Mouse (Mus musculus): ENCODE measurements at regions not wholly inside any gene's neighbourhood (a gene's known extent, or its start where the extent isn't known, plus 50 kb on each side); places are given as distances from the start of the nearest gene placed in this dataset.
A peak's percentile ranks its signal among the peaks of the same experiment; 100 is the strongest.

DNA sequence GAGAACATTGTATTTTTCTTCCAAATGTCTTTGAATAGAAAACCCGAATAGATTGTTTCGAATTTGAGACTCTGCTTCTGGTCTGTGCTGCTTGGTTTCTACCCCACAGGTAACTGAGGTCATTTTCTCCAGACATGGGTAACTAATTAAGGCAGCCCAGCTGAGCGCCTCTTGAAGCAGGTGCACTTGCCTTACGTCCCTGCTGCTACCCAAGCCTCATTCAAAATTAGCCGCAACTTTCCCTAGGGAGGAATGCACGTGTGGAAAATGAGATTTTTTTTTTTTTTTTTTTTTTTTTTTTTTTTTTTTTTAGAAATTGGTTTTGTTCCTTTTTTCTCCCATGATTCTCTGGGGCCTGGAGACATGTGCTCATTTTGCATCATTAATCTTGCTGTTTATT, 245.1 kb downstream of the Slc30a10 start:
- no peak for DNase-seq (ENCODE audit: low spot score in 2 of 2)

DNA sequence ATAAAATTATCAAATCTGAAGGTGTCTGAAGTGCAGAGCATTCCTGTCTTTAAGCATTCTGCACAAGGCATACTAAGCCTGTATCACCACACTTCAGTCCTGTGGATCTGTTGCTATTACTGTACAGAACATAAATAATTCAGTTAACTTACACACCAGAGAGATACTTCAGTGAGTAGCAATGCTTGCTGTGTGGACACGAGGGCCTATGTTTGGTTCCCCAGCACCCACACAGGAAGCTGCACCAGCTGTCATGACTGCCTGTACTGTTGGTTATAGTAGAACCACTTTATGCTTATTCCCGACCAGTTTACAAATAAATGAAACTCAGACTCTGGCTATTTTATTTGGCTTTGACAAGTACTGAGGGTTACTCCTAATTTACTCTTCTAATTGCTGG, 271.7 kb downstream of the Slc30a10 start:
- no peak for DNase-seq (ENCODE audit: low spot score in 2 of 2)

DNA sequence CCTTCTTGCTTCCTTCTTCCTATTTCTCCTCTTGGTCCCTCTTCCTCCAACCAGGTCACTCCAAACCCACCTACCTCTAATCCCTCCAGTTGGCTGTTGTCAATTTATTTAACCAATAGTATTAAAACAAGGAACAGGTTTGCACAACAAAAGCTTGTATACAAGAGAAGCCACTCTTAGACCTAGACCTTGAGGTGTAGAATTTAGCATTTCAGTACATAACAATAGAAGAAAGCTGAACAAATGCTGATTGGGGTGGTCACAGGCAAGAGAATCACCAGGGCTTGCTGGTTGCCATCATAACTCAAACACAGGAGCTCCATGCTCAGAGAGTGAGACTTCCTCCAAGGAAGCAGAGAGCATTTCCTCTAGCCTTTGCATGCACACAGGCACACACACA, 272.2 kb downstream of the Slc30a10 start:
- no peak for DNase-seq (ENCODE audit: low spot score in 2 of 2)

DNA sequence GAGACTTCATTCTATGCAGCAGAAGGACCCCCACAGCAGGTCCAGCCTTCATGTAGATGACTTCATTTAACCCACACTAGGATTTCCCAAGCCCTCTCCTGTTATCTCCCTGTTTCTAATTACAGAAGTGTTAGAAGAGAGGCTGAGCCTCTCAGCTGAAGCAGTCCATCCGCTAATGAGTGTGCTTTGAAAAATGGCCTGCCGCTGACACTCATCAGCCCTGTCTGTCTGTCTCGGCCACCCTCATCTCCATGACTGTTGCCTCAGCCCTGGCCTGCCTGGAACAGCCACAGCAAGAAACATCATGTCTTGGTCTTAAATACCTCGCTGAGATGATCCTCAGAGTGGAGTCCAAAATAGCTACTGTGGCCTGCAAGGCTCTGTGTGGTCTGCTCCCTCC, 273.1 kb downstream of the Slc30a10 start:
- no peak for DNase-seq (ENCODE audit: low spot score in 2 of 2)

DNA sequence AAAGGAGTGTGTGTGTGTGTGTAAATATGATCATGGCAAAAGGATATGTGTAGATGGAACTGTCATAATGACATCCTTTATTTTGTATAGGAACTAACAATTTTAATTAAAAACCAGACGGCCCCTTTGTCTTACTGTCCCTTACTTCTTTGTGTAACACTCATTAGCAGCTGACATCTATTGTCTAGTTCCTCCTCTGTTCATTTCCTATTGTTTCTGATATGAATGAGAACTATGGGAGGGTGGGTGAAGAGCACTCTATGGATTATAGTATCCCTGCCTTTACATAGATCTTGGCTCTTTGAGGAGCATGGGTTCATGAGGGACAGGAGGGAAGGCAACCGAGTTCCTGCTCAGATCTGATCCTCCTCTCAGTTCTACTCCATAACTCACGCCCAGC, 273.8 kb downstream of the Slc30a10 start:
- no peak for DNase-seq (ENCODE audit: low spot score in 2 of 2)

DNA sequence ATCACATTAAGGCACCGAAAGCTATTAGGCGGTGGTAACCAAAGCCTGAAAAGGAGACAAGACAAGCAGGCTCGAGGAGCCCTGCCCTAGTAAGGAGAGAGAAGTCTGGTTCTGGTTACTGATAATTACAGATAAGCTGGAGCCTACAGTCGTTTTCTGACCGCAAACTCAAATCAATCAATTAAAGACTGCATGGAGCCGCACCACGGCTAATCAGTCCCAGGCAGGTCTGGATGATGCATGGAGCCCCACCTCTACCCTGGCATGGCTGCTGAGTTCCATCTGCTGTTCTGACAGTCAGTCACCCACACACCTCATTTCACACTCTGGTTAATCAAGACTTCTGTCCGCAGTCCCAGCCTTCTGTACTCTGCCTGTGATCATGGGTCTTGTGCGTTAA, 276.4 kb downstream of the Slc30a10 start:
- DNase-seq (ENCODE audit: low spot score in 2 of 2): no peak

DNA sequence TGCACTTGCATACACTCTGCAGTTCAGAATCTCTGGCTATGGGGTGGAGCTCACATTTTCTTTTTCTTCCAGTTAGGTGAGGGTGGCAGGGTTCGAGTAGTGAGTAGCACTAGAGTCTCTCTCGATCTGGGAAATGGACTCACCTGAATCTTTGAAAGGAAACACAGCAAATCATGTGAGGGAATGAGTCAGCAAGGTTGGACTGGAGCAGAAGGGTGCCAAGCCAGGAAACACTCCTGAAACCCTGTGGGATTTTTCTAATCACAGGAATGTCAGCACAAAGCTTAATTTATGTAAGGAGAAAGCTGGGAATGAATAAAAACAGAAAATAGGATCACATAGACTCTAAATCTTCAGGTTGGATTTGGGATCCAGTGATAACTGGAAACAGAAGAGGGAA, 282.1 kb downstream of the Slc30a10 start:
- DNase-seq (ENCODE audit: low spot score in 2 of 2): no peak

DNA sequence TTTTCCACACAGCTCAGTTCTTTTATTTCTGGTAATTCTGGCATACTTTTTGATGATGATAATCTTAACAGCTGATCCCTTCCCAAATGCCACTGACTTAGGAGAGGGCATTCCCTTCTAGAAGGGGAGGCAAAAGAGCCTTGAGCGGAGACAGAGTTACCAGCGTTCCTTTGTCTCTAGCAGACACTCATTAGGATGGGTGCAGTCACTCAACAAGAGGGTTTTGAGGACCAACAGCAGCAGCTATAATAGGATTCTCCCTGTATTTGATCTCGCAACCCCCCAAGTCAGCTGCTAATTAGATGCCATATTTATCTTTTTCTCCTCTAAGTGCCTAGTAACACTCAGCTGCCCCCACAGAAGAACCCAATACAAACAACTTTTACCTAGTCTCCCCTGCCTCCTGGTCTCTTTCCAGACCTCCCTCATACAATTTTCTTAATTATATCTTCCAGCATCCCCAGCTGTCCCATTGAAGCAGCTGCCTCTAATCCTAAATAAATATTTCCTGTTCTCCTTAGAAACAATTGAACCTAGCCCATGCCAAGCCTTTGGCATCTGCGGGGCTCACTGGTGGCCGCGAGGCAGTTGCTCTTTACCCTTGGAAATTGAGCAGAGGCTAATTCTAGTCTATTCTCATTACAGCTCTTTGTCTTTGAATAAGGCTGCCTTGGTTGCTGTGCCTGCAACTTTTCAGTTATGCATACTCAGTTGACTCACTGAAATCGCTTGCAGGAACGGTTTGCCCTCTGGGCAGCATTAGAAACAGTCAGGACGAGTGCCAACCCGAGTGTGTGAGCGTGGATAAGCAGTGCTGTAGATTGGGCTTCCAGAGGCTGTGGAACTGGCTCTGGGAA, 286.6 kb downstream of the Slc30a10 start:
- DNase-seq (ENCODE audit: low spot score in 2 of 2): no peak

DNA sequence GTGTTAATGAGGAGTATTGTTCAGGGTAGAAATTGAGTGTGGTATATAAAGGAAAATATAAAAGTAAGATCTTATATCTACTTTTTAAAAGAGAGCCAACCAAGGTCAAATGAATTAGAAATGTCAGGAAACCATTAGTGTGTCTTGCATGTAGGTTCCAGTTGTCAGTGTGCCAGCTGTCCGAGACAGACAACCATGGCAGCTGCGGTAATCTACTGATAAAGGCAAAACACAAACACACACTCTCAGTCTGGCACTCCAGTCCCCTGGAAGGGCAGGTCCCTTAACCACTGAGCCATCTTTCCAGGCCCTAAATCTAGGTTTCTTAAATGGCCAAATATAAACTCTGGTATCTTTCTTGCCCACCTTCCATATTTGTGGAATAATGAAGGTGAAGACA, 294.6 kb downstream of the Slc30a10 start:
- DNase-seq (ENCODE audit: low spot score in 2 of 2): no peak

DNA sequence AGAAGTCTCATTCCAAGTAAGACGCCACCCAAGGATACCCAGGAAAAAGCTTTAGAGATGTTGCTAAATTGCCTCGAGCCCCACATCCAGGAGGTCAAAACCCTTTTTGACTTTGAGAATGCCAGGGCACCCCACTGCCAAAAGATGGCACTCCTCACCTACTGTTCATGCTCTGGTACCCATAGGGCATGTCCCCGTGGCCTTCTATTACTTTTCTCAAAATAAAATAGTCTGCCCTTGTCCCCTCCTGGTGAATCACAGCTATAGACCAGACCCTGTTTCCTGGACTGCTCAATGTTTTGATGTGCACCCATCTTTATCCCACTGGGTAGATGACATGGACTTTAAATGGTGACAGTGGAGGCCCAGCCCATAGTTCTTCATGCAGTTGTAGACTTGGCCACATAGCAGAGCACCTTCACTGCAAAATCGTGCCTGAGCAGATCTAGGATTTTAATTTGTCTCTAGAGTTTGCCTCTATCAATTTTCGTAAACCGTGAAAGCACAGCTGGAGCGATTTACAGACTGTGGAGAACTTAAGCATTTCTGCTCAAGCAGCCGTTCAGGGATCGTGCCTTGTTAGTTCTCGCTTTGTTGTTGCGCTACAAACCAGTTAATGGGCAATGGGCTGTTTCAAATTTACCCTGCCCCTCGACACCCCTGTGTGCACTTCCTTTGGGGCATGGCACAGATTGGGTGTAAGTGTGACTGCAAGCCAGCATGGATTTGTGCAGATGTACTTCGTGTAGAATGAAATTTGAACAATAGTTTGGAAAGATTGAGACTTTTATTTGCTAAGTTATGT, 300.0 kb downstream of the Slc30a10 start:
- peak in 1 of 2 experiments; percentile 20 for DNase-seq (ENCODE audit: low spot score in 2 of 2)

DNA sequence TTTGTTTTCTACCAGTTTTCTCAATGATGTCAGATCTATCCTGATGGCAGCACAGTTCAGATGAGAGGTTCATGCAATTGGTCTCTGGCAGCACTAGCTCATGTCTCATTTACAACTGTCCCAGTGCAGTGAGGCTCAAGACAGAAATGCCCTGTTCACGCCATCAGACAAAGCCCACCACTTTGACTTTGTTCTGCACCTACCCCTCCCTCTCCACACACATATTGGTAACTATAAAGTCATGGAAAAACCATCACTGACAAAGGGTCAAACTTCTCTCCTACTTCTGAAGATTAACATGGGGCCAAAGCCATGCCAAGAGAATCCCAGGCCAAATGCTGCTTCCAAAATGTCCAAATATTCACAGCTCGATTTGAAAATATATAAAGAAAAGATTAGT, 302.7 kb downstream of the Slc30a10 start:
- DNase-seq (ENCODE audit: low spot score in 2 of 2): no peak

DNA sequence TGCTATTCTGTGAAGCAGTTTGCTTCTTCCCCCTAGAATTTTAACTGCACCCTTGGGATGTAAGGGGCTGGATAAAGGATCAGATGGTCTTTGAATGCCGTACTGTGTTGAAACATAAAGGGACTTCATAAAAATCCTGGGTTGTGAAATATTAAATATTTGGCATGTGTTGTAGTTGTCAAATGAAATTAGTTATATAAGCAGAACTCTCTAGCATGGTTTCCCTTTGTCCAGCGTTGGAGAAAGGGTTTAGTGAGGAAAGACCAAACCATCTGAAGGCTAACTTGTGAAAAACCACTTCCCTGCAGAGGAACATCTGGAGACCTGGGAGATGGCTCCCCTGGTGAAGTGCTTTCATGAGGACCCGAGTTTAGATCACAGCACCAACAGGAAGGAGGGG, 319.6 kb downstream of the Slc30a10 start:
- no peak for DNase-seq (ENCODE audit: low spot score in 2 of 2)

DNA sequence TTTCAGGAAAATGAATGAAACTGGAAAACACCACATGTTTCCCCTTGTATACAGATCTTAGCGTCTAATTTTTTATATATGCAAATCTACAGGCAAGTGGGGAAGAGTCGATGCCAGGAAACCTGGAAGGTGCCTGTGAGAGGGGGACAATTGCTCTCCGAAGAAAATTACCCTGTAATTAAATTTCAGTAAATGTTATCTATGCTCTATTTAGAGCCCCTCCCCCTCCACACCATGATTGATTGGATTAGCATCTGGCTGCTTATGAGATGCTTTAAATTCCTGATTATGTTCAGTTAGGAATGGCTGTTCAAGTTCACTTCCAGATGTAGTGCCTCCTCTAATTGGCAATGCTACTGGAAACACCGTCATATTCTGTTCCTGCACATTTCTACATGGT, 325.0 kb downstream of the Slc30a10 start:
- DNase-seq (ENCODE audit: low spot score in 2 of 2): no peak

DNA sequence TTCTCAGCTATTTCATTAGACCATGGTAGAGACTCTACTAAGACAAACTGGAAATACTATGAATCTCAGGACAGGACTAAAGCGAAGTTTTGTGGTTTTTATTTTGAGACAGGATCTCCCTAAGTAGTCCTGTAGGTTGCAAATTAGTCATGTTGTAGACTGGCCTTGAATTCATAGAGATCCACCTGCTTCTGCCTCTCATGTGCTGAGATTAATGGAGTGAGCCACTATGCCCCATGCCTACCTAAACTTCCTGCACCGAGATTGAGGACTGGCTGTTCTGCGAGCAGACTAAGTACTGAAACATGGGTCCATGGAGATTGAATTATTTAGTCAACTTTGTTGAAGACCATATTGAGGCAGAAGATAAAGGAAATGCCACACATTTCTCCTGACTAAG, 315.0 kb downstream of the Lyplal1 start:
- DNase-seq (ENCODE audit: low spot score in 2 of 2): no peak

DNA sequence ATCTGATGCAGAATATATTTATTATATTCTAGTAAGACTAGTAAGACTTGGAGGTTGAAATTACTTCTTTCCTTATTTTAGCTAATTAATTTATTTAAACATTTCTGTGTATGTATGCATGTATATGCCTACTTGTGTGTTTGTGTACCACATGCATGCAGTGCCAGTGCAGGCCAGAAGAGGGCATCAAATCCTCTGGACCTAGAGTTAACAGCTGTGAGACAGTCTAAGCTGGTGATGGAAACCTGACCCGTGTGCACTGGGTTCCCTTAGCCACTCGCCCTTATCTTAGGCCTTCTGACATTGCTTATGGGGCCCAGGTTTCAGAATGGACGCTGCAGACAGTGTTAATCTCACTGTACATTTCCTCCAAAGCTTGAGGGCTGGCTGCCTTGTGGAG, 302.2 kb downstream of the Lyplal1 start:
- no peak for DNase-seq (ENCODE audit: low spot score in 2 of 2)

DNA sequence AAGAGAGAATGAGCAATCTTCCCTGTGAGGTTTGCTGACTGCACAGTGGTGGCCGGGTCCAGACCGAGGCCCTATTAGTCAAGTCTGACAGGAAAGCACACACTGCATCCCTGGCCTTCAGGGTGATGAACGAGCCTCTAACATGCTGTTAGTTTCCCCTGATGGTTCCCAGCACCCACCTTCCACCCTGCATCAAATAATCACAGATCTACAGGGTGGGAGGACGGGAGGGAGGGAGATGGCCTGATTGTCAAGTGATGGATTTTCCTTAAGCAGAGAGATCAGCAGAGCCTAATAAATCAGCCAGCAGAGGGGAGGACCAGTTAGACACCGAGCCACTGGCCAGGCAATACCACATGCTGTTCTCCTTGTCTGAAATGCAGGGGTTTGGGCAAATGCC, 298.1 kb downstream of the Lyplal1 start:
- DNase-seq (ENCODE audit: low spot score in 2 of 2): no peak

DNA sequence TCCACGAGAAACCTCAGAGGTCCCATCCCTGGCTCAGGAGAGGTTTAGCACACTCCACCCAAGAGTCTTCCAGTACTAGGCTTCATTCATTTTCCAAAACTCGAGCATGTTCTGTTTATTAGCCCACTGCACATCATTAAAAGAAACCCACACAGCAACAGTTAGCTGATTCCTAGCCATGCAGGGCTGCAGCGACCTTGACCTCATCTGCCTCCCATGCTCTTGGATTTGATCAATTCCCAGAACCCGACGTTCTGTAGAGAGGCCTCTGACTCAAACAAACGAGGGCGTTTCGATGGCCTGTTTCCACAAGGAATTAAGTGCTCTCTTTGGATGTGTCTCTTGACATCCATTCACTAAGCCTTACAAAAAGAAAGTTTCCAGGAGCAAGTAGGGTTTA, 294.9 kb downstream of the Lyplal1 start:
- DNase-seq (ENCODE audit: low spot score in 2 of 2): peak; percentile 38 to 61

DNA sequence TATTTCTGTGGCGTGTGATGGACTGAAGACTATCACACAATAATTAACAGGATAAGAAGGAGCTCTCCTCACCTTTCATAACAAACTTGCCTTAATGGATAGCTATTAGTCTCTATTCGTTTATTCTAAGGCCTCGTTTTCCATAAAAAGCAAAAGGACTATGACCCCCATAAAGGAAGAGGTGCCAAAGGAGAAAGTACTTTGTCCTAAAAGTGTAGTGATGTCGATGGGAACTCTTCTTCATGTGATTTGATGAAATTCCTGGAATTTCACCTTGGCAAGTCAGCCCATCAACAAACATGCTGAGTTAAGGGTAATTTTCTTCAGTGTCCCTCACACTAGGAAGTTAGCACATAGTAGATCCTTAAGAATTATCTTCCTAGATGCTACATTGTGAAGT, 293.9 kb downstream of the Lyplal1 start:
- no peak for DNase-seq (ENCODE audit: low spot score in 2 of 2)

DNA sequence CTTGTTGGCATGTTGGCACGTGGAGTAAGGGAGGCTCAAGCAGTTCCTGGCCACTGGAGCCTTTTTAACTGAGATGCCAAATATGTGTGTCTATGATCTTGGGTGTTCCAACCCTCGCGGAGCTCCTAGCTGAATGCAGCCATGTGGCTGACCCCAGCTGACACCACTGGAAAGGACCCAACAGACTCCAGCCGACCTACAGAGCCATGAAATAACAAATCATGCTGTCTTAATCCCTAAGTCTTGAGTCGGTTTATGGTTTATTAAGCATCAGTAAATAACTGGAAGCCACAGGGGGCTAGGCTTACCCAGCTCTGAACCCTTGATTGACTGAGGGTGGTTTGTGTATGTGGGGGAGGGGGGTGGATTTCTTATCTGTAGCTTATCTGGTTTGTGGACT, 293.2 kb downstream of the Lyplal1 start:
- DNase-seq (ENCODE audit: low spot score in 2 of 2): peak in 1 of 2 experiments; percentile 14

DNA sequence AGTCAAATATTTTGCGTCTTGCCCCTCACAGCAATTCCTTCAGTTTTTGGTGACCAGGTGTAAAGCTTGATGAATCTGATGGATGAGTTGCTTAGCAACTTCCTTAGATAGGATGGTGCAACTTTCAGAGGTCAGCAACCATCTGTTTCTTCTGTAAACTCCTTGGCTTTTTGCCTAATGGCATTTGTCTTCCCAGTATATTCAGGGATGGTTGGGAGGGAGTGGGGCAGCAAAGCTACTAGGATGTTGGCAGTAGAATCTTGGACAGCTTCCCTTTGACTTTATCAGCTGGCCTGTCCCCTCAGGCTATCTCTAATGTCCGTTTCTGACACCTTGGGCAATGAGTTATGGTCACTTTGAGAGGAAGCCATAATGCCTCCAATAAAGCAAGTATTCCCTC, 289.1 kb downstream of the Lyplal1 start:
- no peak for DNase-seq (ENCODE audit: low spot score in 2 of 2)

DNA sequence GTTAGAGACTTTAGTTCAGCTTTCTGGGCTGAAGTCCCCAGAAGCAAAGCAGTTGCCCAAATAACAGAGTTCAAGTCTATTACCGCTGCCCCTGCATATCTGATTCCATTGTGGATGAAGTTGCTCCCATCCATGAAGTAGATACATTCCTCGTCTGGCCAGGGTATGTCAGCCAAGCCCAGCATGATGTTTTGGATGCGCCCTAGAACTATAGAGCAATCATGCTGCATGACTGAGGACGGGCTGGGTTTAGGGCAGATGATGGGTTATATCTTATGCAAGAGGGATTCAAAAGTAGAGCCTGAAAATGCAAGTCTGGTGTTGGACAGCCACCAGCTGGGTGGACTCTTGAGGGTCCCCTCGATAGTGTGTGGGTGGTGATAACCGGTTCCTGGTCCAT, 288.6 kb downstream of the Lyplal1 start:
- no peak for DNase-seq (ENCODE audit: low spot score in 2 of 2)

DNA sequence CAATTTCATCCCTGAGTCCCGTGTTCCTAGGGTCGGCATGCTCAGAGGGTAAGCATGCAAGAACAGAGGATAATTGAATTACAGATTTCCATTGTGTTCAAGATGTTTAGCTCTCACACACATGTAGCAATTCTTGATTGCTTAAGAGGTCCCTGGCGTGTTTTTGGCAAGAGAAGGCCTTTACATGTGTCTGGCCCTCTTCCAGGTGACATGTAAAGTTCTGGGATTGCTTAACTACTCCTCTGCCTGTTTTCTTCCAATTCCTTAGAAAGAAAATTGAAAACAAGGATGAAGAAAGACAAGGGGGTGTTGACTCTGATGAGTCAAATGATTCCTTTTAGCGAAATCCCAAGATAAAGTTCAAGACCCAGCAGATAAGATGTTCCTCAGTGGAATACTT, 285.1 kb downstream of the Lyplal1 start:
- peak in 1 of 2 experiments; percentile 46 for DNase-seq (ENCODE audit: low spot score in 2 of 2)

DNA sequence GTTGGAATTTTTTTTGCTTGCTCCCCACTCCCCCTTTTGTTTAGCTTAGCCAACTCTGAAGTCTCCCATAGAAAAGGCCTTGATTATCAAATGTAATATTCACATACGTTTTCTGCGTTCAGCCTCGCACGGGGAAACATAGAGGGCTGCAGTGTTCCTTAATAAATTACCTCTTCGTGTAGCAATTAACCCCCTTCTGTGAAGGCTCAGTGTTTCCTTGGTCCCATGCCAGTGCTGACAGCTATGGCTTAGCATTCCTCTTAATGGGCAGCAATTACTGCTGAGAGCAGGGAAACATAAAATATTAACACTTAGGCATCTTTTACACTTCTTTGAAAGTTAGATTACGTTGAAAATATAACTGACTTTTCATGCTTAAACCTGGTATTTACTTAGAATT, 282.9 kb downstream of the Lyplal1 start:
- no peak for DNase-seq (ENCODE audit: low spot score in 2 of 2)

Measured in urinary bladder, postnatal 36 days (tissue).